Mouse (Mus musculus): ENCODE measurements around the gene Mcmbp.
A peak's percentile ranks its signal among the peaks of the same experiment; 100 is the strongest.

The Mcmbp gene

DNA sequence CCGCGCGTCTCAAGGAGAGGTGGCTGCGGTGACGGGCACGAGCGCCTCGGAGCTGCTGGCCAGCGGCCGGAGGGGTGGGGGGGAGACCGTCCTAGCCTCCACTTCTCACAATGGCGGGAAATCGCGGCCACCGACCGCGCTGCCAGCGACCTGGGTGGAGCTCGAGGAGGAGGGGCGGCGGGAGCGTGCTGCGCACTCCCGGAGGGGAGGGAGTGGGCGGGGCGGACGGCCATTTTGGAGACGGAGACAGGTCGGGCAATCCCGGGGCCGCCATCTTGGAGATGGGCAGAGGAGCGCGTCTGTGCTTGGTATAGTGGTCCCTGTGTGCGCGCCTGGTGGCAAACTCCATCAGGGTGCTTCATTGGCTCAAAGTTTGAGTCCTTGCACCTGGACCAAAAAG, at the start of gene Mcmbp:
Mcmbp (minus strand) TSS at position 162 of the 400 bp plus-strand sequence.
- DNase-seq: peak; percentile 98 to 99

DNA sequence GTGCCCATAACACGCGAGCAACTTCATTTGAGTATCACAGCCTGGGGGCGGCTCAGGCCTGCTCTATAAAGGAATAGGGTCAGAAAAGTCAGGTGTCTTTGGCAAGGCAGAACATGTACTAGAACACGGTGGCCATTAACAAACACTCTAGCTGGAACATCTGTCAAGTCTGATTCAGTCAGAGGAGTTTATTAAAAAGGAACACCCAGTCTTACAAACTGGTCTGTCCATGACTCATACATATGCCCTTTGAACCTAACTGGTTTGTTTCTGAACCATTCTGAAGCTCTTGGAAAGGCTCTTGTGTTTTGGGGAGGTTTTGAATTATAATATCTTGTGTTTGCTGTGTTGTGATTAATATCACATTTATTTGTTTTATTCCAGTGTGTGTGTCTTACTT, 49.8 kb upstream of the Mcmbp start:
- no peak for DNase-seq

DNA sequence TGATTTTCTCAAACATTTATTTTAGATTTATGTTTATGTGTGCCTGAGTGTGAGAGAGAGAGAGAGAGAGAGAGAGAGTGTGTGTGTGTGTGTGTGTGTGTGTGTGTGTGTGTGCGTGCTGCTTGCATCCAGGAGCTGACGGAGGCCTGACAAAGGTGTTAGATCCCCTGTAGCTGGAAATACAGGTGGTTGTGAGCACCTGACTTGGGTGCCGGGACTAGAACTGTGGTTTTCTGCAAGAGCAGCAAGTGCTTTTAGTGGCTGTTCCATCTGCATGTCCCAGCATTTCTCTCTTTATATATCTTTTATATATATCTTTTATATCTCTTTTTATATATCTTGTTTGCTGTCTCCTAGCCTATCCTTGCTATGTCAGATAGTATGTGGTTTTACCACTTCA, 41.6 kb upstream of the Mcmbp start:
- DNase-seq: no peak

DNA sequence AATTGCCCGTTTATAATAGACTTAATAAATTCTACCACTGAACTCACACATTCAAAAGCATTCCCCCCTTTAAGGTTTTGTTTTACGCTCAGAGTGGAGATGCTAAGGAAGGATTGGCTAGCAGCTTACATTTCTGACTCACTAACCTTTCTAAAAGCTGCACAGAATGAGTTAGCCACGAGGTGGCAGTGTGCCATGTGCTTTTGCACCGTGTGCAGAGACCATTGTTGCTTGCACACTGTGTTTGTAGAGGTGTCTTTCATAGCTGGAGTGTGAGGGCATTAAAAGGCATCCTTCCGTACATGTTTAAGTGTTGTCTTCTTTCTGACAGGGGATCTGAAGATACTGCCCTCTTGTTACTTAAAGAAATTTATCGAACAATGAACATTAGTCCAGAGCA, 39.0 kb upstream of the Mcmbp start:
- DNase-seq: peak; percentile 49 to 77

DNA sequence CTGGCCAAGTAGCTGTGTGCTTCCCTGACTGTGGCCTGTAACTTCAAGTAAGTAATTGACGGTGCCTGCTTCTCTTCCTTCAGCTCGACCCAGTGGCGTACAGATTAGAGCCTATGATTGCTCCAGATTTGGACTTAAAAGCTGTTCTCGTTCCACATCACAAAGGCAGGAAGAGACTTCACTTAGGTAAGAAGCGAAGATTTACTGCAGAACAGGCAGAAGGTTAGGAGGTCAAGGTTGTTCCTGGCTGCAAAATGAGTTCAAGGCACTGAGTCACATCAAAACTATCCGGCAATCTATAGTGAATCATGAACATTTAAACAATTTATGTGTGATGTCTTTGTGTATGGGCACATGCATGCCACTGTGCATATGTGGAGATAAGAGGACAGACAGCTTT, 36.9 kb upstream of the Mcmbp start:
- no peak for DNase-seq

DNA sequence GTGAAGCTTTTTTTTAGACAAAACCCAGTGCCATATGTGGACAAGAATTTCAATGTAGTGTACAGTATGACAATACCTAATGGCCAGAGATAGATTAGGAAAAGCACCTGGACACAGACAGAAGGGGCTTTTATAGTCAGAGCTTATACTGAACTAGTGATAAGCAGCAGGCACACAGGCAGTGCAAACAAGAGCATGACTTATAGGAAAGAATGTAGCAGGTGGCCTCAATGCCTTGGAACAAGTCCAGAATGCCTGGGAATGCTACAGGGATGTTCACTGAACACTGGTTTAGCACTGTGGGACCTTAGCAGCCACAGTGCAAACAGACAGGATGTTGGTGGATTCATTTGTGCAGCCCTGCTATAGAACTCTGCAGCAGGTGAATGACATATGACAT, 26.4 kb upstream of the Mcmbp start:
- DNase-seq: peak; percentile 36 to 64

DNA sequence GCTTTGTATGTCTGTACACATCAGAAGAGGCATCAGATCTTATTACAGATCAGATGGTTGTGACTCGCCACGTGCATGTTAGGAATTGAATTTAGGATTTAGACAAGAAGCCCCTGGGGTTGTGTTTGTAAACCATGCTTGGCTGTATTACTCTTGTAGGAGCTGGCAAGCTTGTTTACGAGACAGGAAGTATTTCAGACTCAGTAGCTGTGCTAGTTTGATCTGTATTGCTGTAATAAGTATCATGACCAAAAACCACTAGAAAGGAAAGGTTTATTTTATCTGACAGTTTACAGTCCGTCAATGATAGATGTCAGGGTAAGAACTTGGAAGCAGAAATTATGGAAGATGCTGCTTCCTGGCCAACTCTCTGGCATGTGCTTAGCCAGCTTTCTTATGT, 18.7 kb upstream of the Mcmbp start:
- DNase-seq: no peak

DNA sequence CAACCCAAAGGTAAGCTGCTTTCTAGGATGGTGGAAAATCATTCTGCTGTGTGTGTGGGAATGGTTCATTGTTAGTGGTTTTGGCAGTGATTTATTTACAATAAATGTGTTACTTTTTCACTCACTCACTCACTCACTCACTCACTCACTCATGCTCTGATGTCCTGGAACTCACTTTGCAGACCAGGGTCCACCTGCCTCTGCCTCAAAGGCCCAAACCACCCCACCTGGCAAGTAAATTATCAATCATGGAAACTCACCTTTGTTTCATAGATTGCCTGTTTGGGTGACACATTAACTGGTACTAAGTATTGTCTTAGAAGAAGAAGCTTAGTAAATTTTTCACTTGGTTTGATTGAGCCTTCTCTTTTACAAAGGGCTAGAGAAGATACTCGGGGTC, 15.1 kb upstream of the Mcmbp start:
- DNase-seq: no peak

DNA sequence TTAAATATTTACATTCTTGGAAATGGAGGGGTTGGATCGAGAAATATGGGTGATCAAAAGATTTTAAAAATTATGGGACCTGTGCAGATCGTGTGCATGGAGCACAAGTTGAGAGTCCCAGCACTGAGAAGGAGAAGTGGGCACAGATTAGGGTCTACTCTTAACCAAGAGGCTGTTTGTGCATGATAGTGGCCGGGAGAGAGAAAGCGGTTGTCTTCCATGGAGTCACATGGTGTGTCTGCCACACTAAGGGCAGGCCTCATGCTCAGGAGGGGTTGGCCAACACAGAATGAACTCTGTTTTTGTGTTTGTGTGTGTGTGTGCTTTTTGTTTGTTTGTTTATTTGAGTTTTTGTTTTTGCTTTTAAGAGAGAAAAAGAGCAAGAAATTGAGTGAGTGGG, 11.7 kb upstream of the Mcmbp start:
- no peak for DNase-seq

DNA sequence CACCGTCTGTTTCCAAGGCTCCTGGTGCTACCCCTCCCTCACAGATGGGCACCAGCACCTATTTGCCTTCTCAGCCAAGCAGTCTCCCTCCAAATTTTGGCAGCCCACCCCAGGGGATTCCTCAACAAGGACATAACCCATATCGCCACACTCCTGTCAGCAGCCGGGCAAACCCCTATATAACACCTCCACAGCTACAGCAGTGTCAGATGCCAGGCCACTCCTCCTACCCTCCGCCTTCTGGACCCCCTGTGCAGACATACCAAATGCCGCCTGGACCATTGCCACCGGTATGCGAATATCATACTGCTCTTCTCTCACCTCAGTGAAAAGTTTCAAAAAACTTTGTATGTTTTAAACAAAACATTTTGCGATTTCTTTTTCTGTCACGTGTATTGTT, 10.0 kb upstream of the Mcmbp start:
- peak; percentile 67 to 84 for DNase-seq

DNA sequence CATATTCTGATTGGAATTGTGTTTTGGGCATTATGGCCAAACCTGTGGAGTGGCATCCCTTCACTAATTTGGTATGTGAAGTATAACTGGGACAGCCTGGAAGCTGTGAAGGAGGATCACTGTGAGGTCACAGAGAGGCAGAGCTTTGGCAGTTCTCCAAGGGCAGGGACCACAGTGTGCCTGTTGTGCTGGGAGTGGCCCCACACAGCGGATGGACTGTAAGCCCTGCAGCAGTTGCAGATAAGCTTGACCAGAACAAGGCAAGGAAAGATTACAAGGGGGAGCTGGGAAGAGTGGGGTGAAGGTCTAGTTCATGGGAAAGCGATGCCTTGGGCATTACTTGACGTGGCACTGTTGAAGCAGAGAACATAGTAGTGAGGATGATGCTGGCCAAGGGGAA, 8.5 kb upstream of the Mcmbp start:
- peak in 1 of 2 experiments; percentile 48 for DNase-seq

DNA sequence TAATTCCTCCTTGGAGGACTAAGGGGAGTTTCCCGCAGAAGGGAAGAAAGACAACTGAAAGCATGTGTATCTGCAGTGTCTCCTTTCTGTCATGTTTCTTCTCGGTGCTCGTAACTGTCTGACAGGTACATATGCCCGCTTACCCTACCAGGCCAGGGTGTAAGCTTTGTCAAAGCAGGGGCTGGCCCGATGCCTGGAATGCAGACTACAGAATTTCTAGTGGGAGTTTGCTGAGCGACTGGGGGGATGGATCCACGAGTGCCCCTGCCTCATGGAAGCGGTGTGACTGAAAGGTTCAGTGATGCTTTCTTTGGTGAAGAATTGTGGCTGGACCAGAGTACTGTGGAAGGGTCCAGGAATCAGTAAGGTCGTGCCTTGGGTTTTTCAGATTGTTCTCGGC, 5.9 kb upstream of the Mcmbp start:
- DNase-seq: peak in 1 of 2 experiments; percentile 41

DNA sequence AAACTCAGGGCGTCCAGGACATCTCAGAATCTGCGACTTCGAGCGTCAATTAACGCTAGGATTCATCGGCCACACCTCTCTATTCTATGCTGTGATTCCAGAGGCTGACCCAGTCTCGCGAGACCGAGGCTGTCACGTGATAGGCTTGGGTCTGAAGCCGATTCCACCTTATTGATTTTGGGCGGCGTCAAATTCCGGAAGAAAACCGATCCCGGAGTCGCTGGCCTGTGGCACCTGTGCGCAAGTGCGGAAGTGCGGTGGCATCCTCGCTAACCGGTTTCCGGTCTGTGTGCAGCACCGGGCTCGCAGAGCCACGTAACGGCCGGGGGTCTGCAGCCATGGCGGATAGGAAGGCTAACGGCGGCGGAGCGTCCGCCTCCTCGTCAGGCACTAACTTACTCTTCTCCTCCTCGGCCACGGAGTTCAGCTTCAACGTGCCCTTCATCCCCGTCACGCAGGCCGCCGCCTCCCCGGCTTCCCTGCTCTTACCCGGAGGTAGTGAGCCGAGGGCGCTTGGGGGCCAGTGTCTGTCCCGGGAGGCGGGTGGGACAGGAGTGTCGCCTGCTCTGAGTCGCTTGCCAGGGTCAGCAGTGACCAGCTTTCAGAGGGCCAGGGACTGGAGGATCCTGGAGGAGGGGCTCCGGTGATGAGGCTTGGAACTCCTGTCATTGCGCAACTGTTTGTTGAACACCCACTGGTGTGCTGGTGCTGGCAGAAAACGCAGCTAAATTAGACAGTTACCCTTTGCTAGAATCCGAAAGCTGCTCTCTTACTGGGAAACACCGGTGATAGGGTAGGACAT, 4.6 kb upstream of the Mcmbp start, which contains the start of gene Sec23ip:
Sec23ip (plus strand) TSS at position 260 of the 802 bp plus-strand sequence.
- peak; percentile 97 to 98 for DNase-seq

DNA sequence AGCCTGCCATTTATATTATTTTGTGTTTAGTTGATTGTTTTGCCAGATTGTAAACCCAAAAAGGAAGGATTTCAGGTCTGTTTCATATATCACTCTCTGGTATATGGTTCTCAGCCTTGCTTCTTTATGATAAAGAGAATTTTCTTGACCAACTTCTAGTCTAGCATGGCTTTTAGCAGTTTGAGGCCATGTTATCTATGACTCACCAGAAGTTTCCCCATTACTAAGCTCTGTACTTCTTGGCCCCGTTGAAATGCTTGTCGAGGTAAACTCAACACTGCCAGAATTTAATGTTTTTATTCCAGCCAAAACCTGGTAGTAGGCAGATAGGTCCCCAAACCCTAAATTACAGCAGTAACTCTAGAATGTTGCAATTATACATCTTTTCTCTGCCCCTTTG, 3.6 kb upstream of the Mcmbp start:
- DNase-seq: no peak

DNA sequence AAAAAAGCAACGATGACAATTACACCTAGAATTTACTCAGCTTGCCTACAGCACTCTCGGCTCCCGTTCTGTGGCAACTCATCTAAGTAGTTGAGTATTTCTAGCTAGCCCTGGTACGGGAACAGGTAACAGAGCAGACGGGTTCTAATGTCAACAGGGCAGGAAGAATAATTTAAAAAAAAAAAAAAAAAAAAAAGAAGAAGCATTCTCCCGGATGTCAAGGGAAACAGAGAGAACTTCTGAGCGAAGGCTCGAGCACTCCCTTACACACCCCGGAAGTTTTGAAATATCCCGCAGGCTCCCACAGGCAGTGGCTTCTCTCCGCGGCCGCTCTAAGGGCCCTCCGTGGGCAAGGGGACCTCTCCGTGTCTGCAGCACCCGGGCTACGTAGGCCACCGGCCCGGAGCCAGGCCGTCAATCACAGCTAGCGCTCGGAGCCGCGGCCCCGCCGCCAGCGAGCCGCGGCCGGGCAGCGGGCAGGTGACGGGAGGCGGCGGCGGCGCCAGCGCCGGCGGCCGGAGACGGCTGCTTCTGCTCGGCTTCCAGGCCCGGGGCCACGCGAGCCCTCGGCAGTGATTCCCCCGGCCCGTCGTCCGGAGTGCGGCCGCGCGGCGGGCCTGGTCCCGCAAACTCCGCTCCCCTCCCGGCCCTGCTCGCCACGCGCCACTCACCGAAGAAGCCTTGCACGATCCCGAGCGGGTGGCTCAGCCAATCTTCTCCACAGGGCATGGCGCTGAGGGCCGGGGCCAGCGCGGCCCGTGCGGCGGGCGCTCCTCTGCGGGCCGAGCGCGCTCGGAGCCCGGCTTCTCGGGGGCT, 625 bp downstream of the Mcmbp start:
- DNase-seq: peak in 1 of 2 experiments; percentile 68

DNA sequence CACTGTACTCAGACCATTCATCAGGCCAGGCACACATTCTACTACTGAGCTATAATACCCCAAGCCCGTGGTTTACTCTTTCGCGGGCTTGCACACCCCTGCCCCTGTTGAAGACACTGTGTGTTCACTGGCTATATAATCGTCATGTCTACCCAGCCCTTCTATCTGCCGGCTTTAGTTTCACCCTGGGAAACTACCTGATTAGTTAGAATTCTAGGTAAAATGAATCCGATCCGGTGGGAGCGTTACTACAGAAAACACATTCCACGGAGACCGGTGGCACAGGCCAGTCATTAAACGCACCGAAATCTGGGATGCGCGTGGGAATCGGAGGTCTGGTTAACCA, 1.2 kb downstream of the Mcmbp start:
- no peak for DNase-seq

DNA sequence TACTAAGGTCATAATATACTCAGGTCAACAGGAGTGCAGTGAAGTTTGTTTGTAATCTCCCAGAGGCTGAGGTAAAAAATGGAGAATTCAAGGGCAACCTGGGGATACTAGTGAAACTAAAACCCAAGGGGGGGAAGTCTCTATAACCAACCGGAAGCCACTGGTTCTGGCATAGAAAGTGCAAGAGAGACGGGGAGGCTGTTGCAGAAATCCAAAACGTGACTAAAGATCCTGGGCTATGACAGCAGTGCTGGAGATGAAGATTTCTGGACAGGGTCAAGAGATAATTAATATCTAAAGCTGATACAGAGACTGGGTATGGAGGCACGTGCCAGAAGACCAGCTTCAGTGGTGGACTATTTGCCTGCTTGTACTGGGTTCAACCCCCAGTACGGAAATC, 2.3 kb downstream of the Mcmbp start:
- no peak for DNase-seq

DNA sequence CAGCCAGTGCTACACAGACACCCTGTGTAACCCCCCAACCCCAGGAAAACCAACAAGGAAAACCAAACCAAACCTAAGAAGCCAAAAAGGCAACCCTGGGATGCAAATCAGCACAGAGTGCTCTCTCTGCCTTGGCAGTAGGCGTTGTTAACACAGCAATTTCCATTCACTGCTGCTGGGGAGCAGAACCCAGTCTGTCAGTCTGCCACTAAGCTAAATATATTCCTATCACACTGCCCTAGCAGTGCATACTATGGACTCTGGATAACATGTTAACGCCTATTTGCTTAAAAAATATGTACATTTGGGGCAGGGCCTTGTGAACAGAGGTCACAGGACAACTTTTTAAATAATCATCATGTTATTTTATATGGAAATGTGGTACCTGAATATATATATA, 8.7 kb downstream of the Mcmbp start:
- DNase-seq: no peak

DNA sequence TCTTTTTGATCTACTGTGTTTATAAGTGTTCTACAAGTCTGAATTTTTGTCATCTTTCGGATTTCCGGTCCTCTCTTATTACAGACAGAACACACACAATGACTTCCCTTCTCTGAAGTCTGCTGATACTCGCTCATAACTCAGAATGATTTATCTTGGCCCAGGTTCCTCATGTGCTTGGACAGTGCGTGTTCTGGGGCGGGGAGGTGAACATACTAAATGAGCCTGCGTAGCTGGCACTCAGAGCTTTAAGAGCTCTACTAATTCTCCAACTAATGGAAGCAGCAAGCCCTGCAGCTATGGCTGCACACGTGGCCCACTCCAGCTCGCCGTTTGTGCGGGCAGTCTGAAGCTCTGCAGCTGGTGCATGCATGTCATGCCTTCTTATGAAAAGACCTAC, 11.6 kb downstream of the Mcmbp start:
- DNase-seq: no peak

DNA sequence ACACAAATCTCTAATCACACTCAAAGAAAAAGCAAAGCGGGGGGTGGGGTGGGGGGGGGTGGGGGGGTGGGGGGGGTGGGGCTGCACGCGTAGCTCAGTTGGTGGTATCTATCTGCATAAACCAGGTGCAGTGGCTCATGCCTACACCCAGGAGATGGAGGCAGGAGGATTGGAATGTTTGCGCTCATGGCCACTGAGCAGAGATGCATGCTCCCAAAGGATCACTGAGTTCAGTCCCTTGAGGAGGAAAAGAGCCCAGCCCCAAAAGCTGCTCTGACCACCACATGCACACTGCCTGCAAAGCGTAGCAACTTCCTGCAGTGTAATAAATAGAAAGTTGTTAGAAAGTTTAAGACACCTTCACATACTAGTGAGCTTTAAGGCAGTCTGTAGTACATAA, 12.6 kb downstream of the Mcmbp start:
- DNase-seq: no peak

DNA sequence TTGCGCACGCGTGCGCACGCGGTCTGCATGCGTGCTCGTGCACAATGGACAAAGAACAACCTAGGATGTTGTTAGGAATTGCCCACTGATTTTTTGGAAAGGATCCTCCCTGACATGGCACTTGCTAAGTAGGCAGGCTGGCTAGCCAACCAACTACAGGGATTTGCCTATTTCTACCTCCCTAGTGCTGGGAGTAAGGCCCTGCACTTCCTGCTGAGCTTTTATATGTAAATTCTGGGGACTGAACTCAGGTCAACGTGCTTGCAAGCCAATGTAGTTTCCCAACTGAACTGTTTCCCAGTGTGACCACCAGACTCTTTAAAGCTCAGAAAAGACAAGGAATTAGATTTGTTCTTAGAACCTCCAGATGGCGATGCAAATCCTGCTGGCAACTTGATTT, 13.3 kb downstream of the Mcmbp start:
- DNase-seq: no peak

DNA sequence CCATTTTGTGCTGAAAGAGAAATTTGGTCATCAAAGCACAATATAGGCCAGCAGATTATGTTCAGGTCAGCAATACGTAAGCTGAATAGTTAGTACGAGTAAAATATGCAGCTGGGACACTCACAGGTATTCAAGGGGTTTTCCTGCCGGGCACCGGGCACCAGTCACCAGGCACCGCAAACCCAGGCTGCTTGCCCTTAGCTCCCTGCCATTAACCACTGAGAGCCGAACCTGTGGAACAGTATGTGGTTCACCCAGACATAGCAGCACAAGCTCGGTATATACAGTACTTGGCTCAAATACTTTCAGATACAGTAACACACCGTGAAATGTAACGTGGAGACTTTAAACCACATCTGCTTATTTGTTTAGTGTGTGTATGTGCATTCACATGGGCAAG, 15.1 kb downstream of the Mcmbp start:
- DNase-seq: no peak

DNA sequence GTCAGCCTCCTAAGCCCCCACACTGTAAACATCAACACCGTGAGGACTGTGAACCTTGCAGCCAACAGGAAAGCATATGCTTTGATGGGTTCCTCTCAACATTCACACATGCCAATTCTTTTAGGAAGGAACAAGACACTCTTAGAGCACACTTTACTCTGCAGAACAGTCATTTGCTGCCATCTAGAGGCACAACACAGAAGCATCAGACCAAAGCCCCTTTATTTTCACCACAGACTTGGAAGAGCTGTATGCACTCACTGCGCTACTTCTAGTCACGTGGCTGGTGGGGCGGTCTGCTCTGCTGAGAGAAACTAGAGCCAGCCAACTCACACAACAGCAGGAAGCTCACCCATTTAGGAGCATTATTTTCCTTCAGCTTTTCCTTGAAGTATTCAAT, 15.5 kb downstream of the Mcmbp start:
- DNase-seq: peak; percentile 64 to 77

DNA sequence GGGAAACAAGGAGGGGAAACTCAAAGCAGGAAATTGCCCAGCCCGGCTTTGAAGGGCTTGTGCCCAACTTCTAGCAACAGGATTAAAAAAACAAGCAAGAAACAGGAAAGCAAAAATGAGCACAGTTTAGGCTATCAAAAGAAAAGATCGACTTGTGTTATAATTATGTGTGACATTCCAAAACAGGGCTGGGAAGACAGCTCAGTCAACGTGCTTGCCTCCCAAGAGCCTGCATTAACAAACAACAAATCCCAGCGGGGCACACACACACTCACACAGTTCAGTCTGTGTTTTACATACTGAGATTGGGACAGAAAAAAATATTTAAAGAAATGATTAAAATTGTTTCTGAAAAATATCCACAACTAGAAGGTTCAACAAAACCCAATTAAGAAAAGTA, 22.3 kb downstream of the Mcmbp start:
- no peak for DNase-seq
